Mouse (Mus musculus) liver, embryonic 14.5 days (tissue): ENCODE results near the gene Bcas3. TPM values are rescaled to one million over a fixed set of nuclear protein-coding genes. Genes with fewer than 3 reads are reported as not detected.

ENCODE experiments used
- ATAC-seq: fragments of 200-750 bp; cut with Nextera tagmentation; 2 replicates; pipeline ENCODE4 v1.8.0; 2017; ENCODE audit warnings: moderate number of reproducible peaks, mild to moderate bottlenecking, moderate library complexity; ENCODE audit not compliant: insufficient read depth
- DNase-seq, 3 experiments: peaks; one replicate each; pipeline ENCODE4 v3.0.0-alpha.2; 2012 to 2013; ENCODE audit warnings: low read depth in 3 of 3, low spot score in 3 of 3
- H3K27ac ChIP-seq: fragments of 300-500 bp; sonication (generic); 2 replicates; pipeline ENCODE4 v1.5.1; 2014; ENCODE audit warnings: moderate library complexity, mild to moderate bottlenecking, control low read depth, inconsistent platforms
- H3K27me3 ChIP-seq: fragments of 300-500 bp; sonication (generic); 2 replicates; pipeline ENCODE4 v1.6.1; 2014; ENCODE audit warnings: mild to moderate bottlenecking, low read length, moderate library complexity; ENCODE audit not compliant: control insufficient read depth, insufficient read depth
- H3K36me3 ChIP-seq: fragments of 300-500 bp; sonication (generic); replicated peaks from 2 replicates; pipeline ENCODE4 v1.6.1; 2014; ENCODE audit warnings: low read depth; ENCODE audit not compliant: control insufficient read depth, insufficient read depth
- H3K4me1 ChIP-seq, 2 experiments: fragments of 200-500 bp in 1 of 2; fragments of 300-500 bp in 1 of 2; sonication (generic) in 1 of 2; replicated peaks; 2 replicates each; pipeline ENCODE4 v1.6.1; 2012 to 2014; ENCODE audit warnings: antibody characterized with exemption in 1 of 2, inconsistent platforms in 1 of 2, low read length in 1 of 2; ENCODE audit not compliant: control insufficient read depth in 2 of 2, insufficient read depth in 2 of 2
- H3K4me2 ChIP-seq: fragments of 300-500 bp; sonication (generic); 2 replicates; pipeline ENCODE4 v1.6.1; 2014; ENCODE audit warnings: low read depth, mild to moderate bottlenecking, control low read depth, moderate library complexity
- H3K4me3 ChIP-seq, 2 experiments: fragments of 200-500 bp in 1 of 2; fragments of 300-500 bp in 1 of 2; sonication (generic) in 1 of 2; 2 replicates each; pipeline ENCODE4 v1.5.1; 2012 to 2014; ENCODE audit warnings: low read depth in 2 of 2, low read length in 2 of 2, mild to moderate bottlenecking in 2 of 2, control low read depth in 1 of 2, inconsistent platforms in 1 of 2, moderate library complexity in 1 of 2; ENCODE audit not compliant: insufficient read depth in 1 of 2
- H3K9ac ChIP-seq: fragments of 300-500 bp; sonication (generic); replicated peaks from 2 replicates; pipeline ENCODE4 v1.6.1; 2014; ENCODE audit warnings: mild to moderate bottlenecking, control low read depth, moderate library complexity
- H3K9me3 ChIP-seq: fragments of 300-500 bp; sonication (generic); 2 replicates; pipeline ENCODE4 v1.6.1; 2016; ENCODE audit warnings: low read length, mixed read lengths; ENCODE audit not compliant: control insufficient read depth
- CTCF ChIP-seq: IDR thresholded peaks from 2 replicates; pipeline ENCODE4 v1.5.1; 2016; ENCODE audit warnings: antibody characterized with exemption, low read depth, control low read depth
- EP300 ChIP-seq: IDR thresholded peaks from 2 replicates; pipeline ENCODE4 v1.6.1; 2016; ENCODE audit warnings: antibody characterized with exemption, low read depth
- WGBS: fragments of 180-500 bp; shearing (Covaris S2); extraction: QIAGEN DNeasy Blood & Tissue Kit; methylation state at CpG from one replicate; pipeline ENCODE4 v1.1.7; 2014; ENCODE audit not compliant: insufficient replicate concordance; 5-methylcytosine and 5-hydroxymethylcytosine counted together
- polyA plus RNA-seq, 2 experiments: library from polyadenylated mRNA; depleted of rRNA in 1 of 2; stranded (reverse) in 1 of 2; unstranded in 1 of 2; fragments of >200 nt; fragmentation: Nextera tagmentation in 1 of 2; extraction: Ambion mirVana in 1 of 2; gene quantifications; 2 replicates each; pipeline versions ENCODE4 v1.2.1 to v1.2.3; 2012 to 2014

Bcas3 gene
- polyA plus RNA-seq, 2 experiments, result 6.9 to 17.5 TPM

DNA sequence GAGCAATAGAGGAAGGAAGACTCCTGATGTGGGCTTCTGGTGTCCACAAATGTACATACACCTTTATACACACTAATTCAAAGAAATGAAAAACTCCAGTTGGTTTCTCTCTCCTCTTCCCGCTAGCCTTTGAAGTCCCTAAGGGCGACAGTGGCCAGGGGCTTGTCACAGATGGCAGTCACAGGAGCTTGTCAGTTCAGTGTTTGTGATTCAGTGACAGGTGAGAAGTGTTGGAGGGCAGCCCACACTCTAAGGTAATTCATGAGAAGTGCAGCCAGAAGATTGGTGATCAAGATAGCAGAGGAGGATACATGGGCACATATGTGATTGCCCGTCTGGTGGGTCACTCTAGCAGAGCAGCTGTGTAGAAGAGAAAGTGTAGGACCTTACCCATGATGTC lies 196.7 kb downstream of the Bcas3 start:
- Histone ChIP-seq H3K9me3 (no peaks in the 10 kb centered on the region), H3K9ac (no peak overlapping the region), H3K4me2 (no peak overlapping the region), H3K36me3 (no peaks in the 10 kb centered on the region), H3K27me3 (no peaks in the 10 kb centered on the region), H3K4me3 (no peak overlapping the region), H3K27ac (no peak overlapping the region), H3K4me1 (peaks cover 0 to 4% of the 10 kb centered on the region in 2 experiments; a peak in 2 of 4 replicates)
- no peak for TF ChIP-seq CTCF
- TF ChIP-seq EP300, result no peak
- 71% methylated on average over 3 of the region's 3 CpGs for WGBS
- ATAC-seq (no peak), DNase-seq (no peak)

DNA sequence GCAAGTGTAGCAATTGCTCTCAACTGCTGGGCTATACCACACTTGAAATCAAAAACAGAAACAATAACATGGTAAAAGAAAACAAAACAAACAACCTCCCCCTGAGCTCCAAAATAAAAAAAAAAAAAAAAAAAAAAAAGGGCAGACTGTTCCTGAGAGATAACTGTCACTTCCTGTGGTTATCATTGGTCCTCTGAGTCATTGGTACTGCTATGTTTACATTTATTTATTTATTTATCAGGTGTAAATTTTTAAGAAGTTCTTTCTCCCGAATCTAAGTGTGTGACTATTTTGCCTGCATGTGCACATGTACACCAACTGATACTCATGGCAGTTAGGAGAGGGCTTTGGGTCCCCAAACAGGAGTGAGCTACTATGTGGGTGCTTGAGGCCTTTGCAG lies 202.1 kb downstream of the Bcas3 start:
- Histone ChIP-seq H3K9me3 (no peaks in the 10 kb centered on the region), H3K36me3 (no peaks in the 10 kb centered on the region), H3K27ac (no peak overlapping the region), H3K4me1 (peaks cover 3 to 8% of the 10 kb centered on the region in 2 experiments; a peak in 3 of 4 replicates), H3K4me3 (no peak overlapping the region), H3K9ac (no peak overlapping the region), H3K27me3 (no peaks in the 10 kb centered on the region), H3K4me2 (no peak overlapping the region)
- TF ChIP-seq EP300 (peak; percentile 27; the same call in 1 of the 2 replicates), CTCF (no peak)
- ATAC-seq (no peak), DNase-seq (no peak)
- WGBS, result 6% methylated on average over 1 of the region's 1 CpGs

DNA sequence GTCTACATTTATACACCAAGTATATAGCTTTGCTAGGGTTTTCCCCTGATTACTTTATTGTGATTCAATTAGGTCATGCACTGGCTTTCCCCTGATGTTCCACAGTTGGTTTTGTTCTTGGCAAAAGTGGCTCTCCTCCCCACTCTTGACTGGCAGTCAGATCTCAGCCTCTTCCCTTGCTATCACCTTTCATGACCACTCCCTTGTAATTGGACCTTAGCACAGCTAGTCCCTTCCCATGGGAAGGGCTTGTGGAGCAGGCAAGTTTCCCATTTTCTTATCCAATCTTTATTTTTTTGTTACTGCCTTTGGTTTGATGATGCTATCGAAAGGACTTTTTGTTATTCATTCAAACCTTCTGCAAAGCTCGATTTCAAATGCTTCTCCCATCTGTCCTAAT lies 202.8 kb downstream of the Bcas3 start:
- no peak overlapping the region for H3K9ac ChIP-seq
- H3K36me3 ChIP-seq, result no peaks in the 10 kb centered on the region
- TF ChIP-seq EP300, result no peak
- TF ChIP-seq CTCF, result no peak
- H3K27me3 ChIP-seq, result no peaks in the 10 kb centered on the region
- H3K27ac ChIP-seq, result no peak overlapping the region
- H3K4me2 ChIP-seq, result no peak overlapping the region
- ATAC-seq, result no peak
- DNase-seq, result no peak
- no peak overlapping the region for H3K4me3 ChIP-seq
- WGBS, result 61% methylated on average over 2 of the region's 2 CpGs
- H3K4me1 ChIP-seq, result peaks cover 3 to 8% of the 10 kb centered on the region in 2 experiments; a peak in 3 of 4 replicates
- H3K9me3 ChIP-seq, result no peaks in the 10 kb centered on the region

DNA sequence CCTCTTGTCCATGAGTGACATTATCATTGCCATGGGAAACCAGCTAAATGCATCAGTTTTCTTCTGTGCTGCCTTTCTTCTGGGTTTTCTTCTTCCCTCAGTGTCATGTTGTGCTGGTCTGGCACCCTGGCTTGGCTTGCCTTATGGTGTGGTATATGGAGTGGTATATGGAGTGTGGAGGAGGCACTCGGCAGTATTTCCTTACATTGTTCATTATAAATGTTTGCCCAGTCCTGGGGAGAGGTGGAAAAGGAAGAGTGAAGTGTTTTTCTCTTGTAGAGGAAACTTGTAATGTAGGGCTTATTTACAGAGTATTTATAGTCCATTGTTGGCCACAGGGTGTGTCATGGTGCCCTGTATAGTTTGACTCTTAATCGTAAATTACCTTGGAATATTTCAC lies 212.1 kb downstream of the Bcas3 start:
- Histone ChIP-seq H3K4me1 (no peaks in the 10 kb centered on the region), H3K27ac (no peak overlapping the region), H3K4me3 (no peak overlapping the region), H3K9me3 (no peaks in the 10 kb centered on the region), H3K9ac (no peak overlapping the region), H3K4me2 (no peak overlapping the region), H3K36me3 (no peaks in the 10 kb centered on the region), H3K27me3 (no peaks in the 10 kb centered on the region)
- no peak for ATAC-seq
- no peak for TF ChIP-seq CTCF
- DNase-seq, result no peak
- 42% methylated on average over 2 of the region's 2 CpGs for WGBS

DNA sequence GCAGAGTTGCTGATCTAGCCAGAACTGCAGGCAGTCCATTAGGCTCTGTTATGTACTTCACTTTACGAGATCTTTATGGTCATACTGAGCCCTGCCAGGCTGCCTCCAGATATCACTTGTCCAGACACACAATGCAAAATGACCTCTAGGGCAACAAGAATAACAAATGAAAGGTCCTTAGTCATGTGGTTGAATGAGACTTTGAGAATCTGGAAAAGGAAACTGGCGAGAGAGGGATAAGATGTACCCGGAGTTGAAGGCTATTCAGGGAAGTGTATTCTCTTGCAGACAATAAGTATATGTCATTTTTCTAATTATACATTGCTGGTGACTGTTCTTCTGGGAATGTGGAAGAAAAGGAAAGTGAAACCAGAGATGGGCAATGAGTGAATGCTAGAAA lies 218.1 kb downstream of the Bcas3 start:
- no peak overlapping the region for H3K9ac ChIP-seq

DNA sequence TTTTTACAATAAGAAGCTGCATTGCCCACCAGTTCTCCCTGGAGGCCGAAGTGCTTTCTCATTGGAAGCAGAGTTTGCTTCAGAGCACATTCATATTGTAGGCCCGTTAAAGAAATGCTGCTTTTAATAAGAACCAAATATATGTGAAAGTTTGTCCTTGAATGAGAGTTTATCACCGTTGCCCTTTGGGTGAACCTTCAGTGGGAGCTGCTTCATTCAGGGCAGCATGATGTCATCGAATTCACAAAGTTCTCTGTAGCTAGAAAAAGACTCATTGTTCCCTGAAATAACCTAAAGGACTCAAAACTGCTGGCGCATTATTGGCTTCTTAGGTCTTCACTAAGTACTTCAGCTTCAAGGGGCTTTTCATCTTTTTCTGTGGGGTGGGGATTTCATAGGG lies 219.0 kb downstream of the Bcas3 start:
- peaks cover 0 to 14% of the 10 kb centered on the region in 2 experiments; a peak in 2 of 4 replicates for H3K4me1 ChIP-seq
- no peaks in the 10 kb centered on the region for H3K36me3 ChIP-seq
- no peak for DNase-seq
- no peak overlapping the region; the same call in 1 of the 2 replicates for H3K27ac ChIP-seq
- 65% methylated on average over 5 of the region's 5 CpGs for WGBS
- no peak overlapping the region for H3K9ac ChIP-seq
- ATAC-seq, result no peak
- TF ChIP-seq EP300 (no peak), CTCF (no peak)
- H3K4me2 ChIP-seq, result no peak overlapping the region
- no peak overlapping the region for H3K4me3 ChIP-seq
- no peaks in the 10 kb centered on the region for H3K9me3 ChIP-seq
- H3K27me3 ChIP-seq, result no peaks in the 10 kb centered on the region

More for the DNA sequence above, 218.1 kb downstream of the Bcas3 start:
- TF ChIP-seq CTCF (no peak), EP300 (no peak)
- Histone ChIP-seq H3K9me3 (no peaks in the 10 kb centered on the region), H3K27ac (no peak overlapping the region), H3K27me3 (no peaks in the 10 kb centered on the region), H3K4me2 (no peak overlapping the region), H3K36me3 (no peaks in the 10 kb centered on the region), H3K4me3 (no peak overlapping the region), H3K4me1 (peaks cover 0 to 14% of the 10 kb centered on the region in 2 experiments; a peak in 2 of 4 replicates)
- DNase-seq, result no peak
- no peak for ATAC-seq
- WGBS, result 53% methylated on average over 3 of the region's 3 CpGs
